Mouse (Mus musculus): ENCODE data around the gene Wipf1.
"Not testable (repeated sequence)": the region's sequence is repeated elsewhere in the genome, so short reads cannot be mapped to it uniquely, and the experiment has no call there.

Wipf1 gene

DNA sequence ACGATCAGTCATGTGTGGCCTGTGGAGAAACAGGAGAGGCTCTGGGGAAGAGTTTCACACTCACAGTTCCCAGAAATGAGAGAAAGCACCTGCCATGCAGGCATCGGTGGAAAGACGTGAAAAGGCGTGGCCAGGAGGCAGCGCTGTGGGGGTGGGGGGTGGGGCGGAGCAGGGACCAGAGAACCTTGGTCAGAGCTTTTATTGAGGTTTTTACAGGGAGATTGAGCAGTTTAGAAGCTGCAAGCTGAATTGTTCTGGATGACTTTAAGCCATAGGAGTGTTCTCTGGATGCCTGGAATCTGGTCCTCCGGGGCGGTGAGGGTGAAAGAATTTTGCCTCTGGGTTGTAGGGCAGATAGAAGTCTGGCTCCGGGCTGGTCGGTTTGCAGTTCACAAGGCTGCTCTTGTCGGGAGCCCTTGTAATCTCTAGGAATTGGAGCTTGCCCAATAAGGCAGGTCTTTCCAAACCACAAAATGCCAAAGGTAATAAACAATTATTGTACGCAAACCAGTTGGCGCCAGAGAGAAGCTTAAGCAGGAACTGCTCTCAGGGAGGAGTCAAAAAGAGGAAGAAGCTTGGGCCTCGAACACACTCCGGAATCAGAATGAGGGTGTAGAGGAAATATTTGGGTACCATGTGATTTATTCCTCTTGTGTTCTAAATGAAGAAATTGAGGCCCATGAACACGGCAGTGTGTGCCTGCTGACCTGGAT lies 11.1 kb upstream of the Wipf1 start:
- DNase-seq: no peak

DNA sequence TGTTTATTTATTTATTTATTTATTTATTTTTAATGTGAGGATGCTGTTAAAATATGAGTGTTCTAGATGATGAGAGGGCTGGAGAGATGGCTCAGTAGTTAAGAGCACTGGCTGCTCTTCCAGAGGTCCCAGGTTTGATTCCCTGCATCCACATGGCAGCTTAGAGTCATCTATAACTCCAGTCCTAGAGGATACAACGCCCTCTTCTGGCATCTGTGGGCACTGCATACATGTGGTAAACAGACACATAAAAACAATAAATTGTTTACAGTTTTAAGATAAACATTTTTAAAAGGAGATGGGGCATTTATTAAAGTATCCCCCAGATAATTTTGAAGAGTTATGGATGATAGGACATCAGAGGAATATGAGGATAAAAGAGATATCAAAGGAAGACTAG lies 10.2 kb upstream of the Wipf1 start:
- DNase-seq: no peak

DNA sequence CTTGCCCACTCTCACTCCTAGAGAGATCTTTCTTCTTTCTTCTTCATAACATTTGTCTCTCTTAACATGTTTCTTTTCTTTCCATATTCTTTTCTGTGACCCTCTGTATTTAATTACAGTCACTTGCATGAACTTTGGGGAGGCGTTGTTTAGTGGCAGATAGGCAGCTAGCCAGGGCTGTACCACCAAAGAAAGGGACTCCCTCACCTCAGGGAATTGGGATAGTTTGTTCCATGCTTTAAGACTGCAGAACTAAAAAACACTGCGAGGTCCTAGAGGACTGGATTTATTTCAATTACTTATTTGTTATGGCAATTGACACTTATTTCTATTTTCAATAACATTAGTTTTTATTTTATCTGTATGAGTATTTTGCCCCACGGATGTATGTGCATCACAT lies 9.6 kb upstream of the Wipf1 start:
- no peak for DNase-seq

DNA sequence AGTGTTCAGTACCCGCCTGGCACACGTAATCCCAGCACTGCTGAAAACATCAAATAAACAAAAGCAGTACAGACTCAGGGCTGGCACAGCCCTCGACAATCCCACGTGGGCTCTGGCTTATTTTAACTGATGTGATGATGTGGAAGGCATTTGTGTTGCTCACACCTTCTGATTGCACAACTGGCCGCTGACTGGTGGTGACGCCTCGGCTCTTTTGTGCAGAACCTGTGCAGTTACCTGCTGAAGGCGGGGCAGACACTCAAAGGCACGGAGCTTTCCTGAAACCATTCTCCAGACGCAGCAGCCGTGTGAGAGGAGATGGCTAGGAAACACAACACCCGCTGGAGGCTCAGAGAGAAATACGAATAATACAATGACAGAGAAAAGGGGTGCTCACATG lies 9.1 kb upstream of the Wipf1 start:
- DNase-seq: no peak

DNA sequence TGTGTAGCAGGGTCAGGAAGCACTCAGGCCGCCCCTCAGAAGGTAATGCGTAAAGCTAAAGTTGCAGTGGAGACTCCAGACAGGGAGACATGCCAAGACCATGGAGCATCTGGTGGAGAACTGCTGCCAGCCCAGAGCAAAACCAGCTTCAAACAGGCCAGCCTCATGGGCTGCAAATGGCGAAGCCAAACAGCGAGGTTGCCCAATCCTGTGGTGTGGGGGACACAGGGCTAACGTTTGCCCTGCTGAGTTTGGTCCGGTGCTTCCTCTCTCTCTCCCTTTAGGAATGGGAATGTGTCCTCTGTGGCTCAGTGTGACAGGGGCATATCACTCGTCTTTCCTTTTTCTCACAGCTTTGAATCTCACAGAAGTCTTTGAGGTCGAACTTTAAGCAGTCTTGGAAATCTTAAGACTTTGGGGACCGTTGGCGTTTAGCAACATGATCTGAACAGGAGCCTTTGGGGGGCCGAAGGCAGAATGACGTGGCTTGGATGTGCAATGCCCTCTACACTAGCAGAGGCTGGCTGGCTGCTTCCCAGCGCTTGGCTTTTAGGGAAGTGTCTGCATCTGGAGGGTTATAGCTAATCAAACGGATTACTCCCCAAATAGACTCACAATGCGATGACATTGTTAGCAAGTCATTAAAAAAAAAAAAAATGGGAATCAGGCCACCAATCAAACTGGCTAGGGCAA lies 6.7 kb upstream of the Wipf1 start:
- no peak for DNase-seq

DNA sequence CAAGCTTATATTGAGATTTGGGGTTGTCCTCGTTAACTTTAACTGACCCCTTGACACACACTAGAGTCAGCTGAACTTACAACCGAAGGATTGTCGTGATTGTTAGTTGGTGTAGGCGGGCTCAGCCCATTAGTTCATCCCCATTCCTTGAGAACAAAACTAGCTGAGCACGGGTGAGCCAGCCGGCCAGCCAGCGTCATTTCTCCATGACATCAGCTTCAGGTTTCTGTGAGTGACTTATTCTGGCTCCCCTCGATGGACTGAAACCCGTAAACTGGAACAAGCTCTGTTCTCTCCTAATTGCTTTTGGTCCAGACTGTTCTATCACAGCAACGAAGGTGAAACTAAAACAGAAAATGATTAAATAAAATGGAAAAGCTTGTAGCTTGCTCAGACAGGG lies 5.2 kb upstream of the Wipf1 start:
- DNase-seq: no peak

DNA sequence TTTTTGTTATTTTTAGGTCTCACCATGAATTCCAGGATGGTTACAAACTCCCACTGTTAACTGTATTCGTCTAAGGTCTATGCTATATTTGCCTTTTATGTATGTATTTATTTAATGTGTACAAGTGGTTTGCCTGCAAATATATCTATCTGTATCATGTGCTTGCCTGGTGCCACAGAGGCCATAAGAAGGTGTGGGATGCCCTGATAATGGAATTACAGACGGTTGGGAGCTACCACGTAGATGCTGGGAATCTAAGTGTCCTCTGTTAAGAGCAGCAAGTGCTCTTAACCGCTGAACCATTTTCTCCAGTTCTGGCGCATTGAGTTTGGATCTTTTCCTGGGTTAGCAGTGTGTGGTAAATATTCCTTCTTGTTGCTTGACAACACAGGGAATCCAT lies 953 bp upstream of the Wipf1 start:
- no peak for DNase-seq

DNA sequence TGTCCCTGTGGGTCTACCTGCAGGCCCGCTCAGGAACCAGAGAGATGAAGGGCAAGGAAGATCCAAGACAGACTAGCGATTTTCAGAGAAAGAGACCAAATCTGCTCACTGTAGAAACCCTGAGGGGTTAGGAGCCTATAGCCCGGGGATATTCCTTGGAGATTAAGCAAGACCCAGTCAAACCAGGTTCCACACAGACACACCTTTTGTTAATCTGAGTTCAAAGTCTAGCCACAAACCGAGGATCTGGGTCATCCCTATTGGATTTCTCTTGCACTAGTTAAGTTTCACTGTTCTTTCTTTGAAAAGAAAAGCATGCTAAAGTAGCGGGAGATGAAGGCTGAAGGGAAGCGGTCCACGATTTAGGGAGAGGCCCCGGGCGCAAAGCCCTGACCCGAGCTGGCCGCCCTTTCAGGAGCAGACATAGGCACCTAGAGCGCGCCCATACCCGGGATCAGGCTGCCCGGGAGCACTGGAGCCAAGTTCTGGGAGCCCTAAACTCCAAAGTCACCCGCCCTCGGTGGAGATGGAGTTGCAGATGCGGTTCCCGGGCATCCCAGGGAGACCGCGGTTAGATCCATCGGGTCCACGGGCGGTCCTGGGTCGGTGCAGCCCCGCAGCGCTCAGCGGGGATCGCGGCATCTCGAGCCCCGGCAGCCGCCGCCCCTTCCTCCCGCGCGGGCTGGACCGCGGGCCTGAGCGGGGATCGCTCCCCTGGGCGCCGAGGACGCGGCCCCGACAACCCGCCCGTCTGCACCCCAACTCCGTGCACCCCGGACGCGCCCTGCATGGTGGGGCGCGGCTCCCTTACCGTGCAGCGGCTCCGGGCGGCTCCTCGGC lies 798 bp downstream of the Wipf1 start:
- peak; percentile 62 for DNase-seq

DNA sequence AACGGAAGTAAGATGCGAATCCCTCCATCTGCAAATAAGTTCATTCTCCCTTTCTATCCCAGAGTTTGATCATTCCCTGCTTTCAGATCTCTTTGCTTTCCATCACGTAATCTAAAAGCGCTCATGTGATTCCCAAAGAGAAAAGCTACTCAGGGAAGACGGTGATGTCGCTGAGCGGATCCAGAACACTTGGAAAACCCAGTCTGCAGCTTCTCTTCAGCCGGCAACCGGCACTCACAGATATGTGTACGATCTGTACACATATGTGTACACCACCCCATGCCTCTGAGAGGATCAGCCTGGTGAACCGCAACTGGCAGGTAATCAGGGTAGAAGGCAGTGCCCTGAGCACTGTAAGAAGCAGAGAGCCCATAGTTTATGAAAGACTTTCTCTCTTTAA lies 1.6 kb downstream of the Wipf1 start:
- DNase-seq: no peak

DNA sequence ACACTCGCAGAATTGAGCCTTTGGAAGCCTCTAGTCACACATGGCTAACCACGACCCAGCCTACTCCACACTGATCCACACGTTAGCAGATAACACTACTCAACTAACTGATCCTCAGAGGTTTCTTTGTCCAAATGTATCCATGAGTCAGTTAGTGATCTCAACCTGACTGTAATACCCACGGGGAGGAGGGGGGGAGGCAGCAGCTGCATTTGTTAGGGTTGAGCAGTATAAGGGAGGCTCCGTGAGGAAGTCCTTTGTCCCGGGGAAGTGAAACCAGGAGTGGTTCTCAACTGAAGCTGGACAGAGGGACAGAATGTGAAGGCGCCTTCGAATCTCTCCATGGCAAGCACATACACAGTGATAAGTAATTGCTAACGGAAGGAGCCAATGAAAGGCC lies 2.8 kb downstream of the Wipf1 start:
- no peak for DNase-seq

DNA sequence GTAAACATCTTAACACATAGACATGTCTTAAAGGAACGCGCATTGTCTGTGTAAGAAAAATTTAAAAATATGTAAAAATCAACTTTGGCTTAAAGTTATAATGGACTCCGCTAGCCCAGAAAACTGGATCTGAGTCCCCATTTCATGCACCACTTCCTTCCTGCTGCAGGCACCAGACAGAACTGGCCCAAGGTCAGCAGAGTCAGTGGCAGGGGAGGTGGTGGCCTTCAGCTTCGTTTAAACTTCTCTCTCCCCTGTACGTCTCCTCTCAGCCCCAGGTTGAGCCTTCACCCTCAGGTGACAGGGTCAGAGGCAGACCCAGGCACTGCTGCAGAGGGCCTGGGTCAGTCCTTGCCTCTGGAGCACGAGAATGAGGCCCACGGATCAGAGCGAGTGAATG lies 6.6 kb downstream of the Wipf1 start:
- DNase-seq: peak; percentile 41

DNA sequence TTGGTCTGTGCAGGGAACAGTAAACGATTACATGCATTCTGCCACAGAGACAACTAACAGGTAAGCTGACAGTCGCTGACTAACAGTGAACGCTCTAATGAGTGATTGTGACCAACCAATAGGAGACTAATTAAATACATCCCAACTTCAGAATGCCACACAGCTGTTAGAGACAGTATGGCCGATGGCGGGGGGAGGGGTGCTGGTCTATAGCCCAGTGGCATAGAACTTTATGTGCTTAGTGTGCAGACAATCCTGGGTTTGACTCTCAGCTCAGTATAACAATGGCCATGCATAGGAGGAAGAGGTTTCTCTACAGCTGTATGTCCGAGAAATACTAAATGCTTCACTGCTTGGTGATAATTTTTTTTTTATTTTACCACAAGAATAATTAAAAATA lies 7.2 kb downstream of the Wipf1 start:
- DNase-seq: no peak

DNA sequence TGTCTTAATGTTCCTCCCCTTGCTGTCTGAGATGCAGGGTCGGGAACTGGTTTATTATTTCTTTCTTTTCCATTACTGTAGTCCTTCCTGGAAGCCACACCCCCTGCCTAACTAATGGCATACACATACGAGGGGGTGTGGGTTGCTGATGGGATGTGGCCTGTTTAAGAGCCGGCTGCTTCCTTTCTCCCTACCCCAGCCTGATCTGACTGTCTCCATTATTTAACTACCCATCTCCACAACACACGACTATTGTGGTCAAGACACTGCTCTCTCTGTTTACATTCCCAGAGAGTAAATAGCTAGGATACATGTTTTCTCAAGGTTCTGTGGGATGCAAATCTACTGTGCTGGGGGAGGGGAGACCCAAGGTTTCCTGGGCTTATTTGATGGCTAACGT lies 7.8 kb downstream of the Wipf1 start:
- no peak for DNase-seq

DNA sequence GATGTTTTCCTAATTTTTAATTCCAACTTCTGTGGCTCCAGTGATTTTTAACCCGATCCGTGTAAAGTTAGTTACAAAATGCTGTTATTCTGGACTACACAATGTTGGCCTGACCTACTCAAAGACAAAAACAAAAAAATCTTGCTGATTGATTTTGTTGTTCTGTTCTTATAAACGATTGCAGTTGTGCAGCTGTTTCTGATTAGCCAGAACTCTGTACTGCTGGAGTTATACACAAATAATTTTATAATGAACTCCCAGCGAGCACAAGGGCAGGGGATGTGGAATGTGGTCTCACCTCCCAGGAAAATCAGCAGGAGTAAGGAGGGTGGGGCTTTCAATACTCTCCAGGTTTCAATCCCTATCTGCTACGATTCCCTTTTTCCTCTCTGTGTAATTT lies 10.6 kb downstream of the Wipf1 start:
- DNase-seq: no peak

DNA sequence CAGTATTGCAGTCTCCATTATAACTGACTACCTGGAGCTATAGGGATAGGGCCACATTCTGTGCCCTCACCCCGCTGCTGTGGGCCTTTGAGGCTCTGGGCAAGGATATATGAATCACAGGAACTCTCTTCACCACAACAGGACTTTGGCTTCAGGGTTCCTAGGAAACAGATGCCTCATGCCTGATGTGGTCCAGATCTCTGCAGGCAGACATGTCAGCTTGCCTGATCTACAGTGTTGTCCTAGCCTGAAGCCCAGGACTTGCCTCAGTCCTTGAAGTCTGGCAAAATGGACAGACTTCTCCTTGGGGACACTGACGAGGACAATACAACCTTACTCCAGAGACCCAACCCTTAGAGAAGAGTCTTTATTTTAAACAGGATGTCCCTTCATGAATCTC lies 11.2 kb downstream of the Wipf1 start:
- DNase-seq: no peak

DNA sequence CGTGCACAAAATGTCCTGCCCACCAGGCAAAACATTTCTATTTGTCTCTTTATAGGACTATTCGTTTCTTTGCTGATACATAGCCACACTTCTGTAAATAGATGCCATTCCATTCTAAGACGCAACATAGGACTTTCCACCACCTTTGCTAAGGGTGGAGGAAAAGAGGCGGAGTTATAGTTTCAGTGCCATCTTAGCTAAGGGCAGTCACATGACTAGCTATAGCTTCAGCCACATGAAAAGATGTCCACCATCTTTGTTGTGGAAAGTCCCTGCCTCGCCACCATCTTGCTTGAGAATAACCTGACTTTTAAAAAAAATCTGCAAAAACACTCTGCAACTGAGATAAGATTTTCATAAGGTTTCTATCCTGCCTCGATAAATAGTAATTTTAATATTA lies 15.4 kb downstream of the Wipf1 start:
- DNase-seq: no peak

DNA sequence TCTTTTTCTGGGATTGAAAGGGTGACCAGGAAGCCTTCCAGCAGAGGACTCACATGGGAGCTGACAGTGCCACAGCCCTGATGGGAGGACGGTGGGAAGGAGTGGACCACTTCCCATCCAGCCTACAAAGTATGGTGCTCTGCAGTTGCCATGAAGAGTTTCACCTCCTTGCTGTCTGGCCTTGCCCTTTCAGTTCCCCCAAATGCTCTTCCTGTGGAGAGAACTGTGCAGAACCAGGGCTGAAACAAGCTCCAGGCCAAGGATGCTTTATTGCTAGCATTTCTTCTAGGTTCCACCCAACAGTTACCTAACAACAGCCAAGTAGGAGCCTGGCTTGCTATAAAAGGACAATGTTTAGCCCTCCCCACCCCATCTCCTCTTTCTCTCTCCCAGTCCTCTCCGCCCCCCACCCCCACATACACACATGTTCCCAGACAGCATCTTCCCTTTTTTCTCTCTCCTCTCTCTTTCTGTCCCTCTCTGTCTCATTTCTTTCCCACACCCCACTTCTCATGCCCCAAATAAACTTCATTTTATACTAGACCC lies 16.3 kb downstream of the Wipf1 start:
- DNase-seq: no peak

DNA sequence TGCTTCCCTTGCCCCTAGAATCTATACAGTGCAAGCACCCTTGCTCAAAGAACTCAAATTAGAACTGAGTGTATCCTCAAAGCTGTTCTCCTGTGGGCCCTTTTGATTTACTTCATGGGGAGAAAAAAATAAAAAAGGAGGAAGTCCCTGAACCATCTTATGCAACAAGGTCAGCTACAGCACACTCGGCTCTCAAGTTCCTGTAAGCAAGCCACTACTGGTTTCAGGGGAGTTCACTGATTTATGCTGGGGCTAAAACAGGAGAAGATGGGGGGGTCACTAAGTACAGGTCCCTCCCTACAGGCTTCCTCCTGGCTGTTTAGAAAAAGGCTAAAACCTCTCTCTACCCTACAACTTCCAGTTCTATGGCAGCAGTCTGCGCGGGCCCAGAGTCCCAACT lies 17.5 kb downstream of the Wipf1 start:
- DNase-seq: no peak

DNA sequence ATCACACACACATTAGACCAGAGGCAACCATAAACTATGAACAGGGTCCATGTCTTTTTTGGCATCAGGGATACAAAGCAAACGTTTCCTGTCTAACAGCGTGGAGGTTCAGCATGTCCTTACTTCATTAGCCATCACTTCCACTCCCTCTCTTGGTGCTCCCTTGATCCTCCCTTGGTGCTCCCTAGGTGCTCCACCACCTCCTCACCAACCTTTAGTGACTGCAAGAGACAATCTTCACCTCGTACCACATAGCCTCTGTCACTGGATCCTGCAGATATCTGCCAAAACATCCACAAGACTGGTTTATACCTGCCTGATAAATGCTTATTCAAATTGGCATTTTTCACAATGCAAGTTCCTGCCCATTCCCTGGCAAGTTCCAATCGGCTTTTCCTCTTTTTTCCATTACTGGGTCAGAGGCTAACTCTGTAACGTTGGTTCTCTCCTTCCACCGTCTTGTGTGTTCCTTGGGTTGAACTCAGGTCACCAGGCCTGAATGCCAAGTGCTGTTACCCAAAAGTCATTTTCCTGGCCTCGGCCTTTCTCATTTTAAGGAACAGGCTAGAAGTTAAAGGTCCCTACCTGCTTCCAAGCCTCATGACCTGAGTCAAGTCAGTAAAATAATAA lies 18.7 kb downstream of the Wipf1 start:
- DNase-seq: no peak

DNA sequence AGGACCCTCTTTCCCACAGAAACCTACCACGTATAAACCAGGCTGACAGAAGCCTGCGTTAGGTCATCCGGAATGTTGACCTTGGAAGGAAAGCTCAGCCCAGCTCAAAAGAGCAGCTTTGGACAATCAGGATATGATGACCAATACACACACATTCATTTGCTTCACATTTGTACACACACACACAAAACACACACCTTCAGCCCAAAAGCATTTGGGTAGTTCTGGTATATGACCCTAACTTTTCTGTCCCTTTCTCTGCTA lies 19.6 kb downstream of the Wipf1 start:
- no peak for DNase-seq

DNA sequence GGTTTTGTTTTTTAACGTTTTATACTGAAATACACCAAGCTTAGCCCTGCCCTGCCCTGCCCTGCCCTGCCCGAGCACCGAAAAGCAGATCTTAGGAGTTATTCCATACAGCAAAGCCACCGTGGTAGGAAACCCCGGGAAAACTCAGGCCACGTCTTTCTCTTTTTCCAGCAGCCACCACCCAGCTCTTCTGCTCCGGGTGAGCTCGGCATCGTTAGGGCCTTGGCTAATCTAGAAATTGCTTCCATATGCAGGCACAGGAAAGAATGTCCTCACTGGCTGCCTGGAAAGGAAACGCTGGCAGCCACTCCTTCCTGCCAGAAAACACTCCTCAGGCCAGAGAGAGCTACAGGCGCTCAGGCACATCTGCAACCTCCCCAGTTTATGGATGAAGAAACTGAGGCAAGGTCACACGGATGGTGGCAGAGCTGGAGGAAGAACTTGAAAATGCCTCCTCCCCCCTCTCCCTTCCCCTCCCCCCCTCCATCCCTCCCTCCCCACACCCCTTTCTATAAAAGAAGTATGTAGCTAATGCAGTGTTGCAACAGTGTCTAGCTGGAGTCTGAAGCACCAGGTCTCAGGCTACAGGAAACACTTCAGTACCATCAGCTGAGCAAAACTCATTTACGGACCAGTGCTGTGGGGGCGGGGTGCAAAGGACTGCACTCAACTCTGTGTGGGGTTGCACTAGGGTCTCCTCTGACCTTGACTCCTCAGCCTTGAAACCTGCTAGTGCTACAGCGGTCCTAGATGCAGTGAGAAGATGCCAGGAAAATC lies 20.1 kb downstream of the Wipf1 start:
- no peak for DNase-seq

DNA sequence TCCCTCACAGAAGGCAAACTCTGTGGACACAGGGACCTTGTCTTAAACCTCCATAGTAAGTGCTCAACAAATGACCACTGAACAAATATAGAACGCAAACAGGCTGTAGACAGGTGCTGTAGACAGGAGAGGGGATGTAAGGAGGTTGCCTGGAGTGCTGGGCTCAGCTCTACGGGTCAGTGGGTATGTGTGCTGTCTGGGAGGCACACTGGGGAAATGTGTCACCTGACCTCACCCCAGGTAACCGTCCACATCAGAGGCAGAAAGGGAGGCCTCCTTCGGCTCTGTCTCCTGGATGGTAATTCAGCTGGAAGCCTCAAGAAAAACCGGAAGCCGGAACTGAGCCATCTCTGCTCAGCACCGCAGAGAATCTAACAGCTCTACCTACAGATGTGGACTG lies 21.6 kb downstream of the Wipf1 start:
- no peak for DNase-seq

DNA sequence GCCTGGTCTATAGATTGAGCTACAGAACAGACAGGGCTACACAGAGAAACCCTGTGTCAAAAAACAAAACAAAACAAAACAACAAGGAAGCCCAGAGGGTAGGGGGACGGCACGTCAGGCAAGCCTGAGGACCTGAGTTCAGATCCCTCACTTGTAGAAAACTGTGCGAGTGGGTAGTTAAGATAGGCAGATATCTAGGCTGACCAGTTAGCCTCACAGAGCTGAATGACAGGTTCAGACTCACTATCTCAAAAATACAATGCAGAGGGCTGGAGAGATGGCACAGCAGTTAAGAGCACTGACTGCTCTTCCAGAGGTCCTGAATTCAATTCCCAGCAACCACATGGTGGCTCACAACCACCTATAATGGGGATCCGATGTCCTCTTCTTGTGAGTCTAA lies 23.2 kb downstream of the Wipf1 start:
- not testable (repeated sequence) for DNase-seq

All from kidney, adult 18-20 months (tissue).